ENCODE assay signal across 8 mouse cellular contexts in the genomic region with DNA sequence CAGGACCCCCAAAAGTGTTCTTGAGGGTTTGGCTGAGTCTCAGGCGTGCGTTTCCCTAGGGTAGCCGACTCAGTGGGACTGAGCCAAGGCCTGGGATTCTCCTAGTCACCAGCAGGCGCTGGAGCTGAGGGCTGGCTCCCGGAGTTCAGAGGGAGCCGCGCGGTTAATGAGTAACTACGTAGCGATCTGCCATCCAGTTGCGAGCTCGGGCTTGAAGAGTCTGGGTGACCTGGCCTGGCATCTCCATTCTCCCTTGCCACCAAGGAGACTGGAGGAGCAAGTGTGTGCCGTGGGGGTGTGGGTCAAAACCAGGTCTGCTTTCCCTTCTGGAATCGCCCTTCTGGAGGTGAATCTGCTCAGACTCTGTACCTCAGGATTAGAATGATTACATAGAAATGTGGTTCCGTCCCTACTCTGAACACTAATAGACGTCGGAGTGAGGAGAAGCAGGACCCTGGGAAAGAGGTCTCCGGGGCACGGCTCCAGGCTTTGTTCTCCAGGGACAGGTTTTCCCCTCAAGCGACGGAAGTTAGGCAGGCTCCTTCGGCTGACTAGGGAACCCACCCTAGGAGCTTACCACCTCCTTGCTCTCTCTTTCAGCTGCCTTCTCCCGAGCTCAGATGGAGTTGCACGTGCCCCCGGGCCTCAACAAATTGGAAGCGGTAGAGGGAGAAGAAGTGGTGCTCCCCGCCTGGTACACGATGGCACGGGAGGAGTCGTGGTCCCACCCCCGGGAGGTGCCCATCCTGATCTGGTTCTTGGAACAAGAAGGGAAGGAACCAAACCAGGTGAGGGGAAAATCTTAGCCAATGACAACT. TPM values are rescaled to one million over a fixed set of nuclear protein-coding genes. Genes with fewer than 3 reads are reported as not detected.
DNase-seq lines count a peak whose midpoint lies in the region; ATAC-seq lines count a peak whose summit lies in the region.

No protein-coding gene starts in this region.

- WGBS in forebrain, embryonic 16.5 days = 3% methylated on average over 31 of the region's 31 CpGs
- 3% methylated on average over 31 of the region's 31 CpGs for WGBS in intestine, embryonic 16.5 days
- WGBS in liver, embryonic 15.5 days (ENCODE audit: insufficient replicate concordance) = 5% methylated on average over 31 of the region's 31 CpGs
- WGBS in neural tube, embryonic 12.5 days = 1% methylated on average over 31 of the region's 31 CpGs

- H3K4me3 ChIP-seq in forebrain, embryonic 16.5 days (replicated peaks; ENCODE audit: low read length) = peak overlapping the region; percentile 33
- H3K4me3 ChIP-seq in intestine, embryonic 16.5 days (ENCODE audit: low read length) = peak overlapping the region; percentile 45
- peak overlapping the region; percentile 21 for H3K4me3 ChIP-seq in liver, embryonic 15.5 days (replicated peaks)
- peak overlapping the region; percentile 29 for H3K4me3 ChIP-seq in neural tube, embryonic 12.5 days

- peaks cover 17% of the 10 kb centered on the region for H3K4me1 ChIP-seq in forebrain, embryonic 16.5 days (replicated peaks; ENCODE audit: control insufficient read depth, insufficient read depth, low read length)
- peaks cover 22% of the 10 kb centered on the region; the same call in 1 of the 2 replicates for H3K4me1 ChIP-seq in intestine, embryonic 16.5 days (ENCODE audit: control insufficient read depth, insufficient read depth, low read length)
- peaks cover 28% of the 10 kb centered on the region for H3K4me1 ChIP-seq in liver, embryonic 15.5 days (replicated peaks)
- peaks cover 35% of the 10 kb centered on the region for H3K4me1 ChIP-seq in neural tube, embryonic 12.5 days

- no peak overlapping the region for H3K27ac ChIP-seq in forebrain, embryonic 16.5 days (ENCODE audit: low read length)
- H3K27ac ChIP-seq in intestine, embryonic 16.5 days (ENCODE audit: low read length) = peak overlapping the region; percentile 30
- H3K27ac ChIP-seq in liver, embryonic 15.5 days (replicated peaks) = no peak overlapping the region
- no peak overlapping the region for H3K27ac ChIP-seq in neural tube, embryonic 12.5 days

- H3K9ac ChIP-seq in forebrain, embryonic 16.5 days (replicated peaks; ENCODE audit: low read depth, low read length) = peak overlapping the region; percentile 42
- H3K9ac ChIP-seq in intestine, embryonic 16.5 days (ENCODE audit: low read depth, low read length) = peak overlapping the region; percentile 58
- H3K9ac ChIP-seq in liver, embryonic 15.5 days = no peak overlapping the region
- H3K9ac ChIP-seq in neural tube, embryonic 12.5 days = peak overlapping the region; percentile 26; the same call in 1 of the 2 replicates

- no peaks in the 10 kb centered on the region for H3K9me3 ChIP-seq in forebrain, embryonic 16.5 days (ENCODE audit: control insufficient read depth, low read length)
- H3K9me3 ChIP-seq in intestine, embryonic 16.5 days (ENCODE audit: control insufficient read depth, low read length) = no peaks in the 10 kb centered on the region
- H3K9me3 ChIP-seq in liver, embryonic 15.5 days (replicated peaks) = no peaks in the 10 kb centered on the region
- no peaks in the 10 kb centered on the region for H3K9me3 ChIP-seq in neural tube, embryonic 12.5 days

- H3K27me3 ChIP-seq in forebrain, embryonic 16.5 days (replicated peaks; ENCODE audit: control insufficient read depth, insufficient read depth, low read length) = peaks cover 45% of the 10 kb centered on the region
- H3K27me3 ChIP-seq in intestine, embryonic 16.5 days (replicated peaks; ENCODE audit: control insufficient read depth, insufficient read depth, low read length) = peaks cover 29% of the 10 kb centered on the region
- H3K27me3 ChIP-seq in liver, embryonic 15.5 days = peaks cover 75% of the 10 kb centered on the region
- H3K27me3 ChIP-seq in neural tube, embryonic 12.5 days (replicated peaks) = peaks cover 61% of the 10 kb centered on the region

- H3K4me2 ChIP-seq in forebrain, embryonic 16.5 days (ENCODE audit: low read length) = peak overlapping the region; percentile 57
- peak overlapping the region; percentile 79 for H3K4me2 ChIP-seq in intestine, embryonic 16.5 days (ENCODE audit: low read depth, low read length)
- peak overlapping the region; percentile 59 for H3K4me2 ChIP-seq in liver, embryonic 15.5 days
- peak overlapping the region; percentile 60 for H3K4me2 ChIP-seq in neural tube, embryonic 12.5 days (replicated peaks)

- no peaks in the 10 kb centered on the region for H3K36me3 ChIP-seq in forebrain, embryonic 16.5 days (ENCODE audit: control insufficient read depth, insufficient read depth)
- no peaks in the 10 kb centered on the region for H3K36me3 ChIP-seq in intestine, embryonic 16.5 days (ENCODE audit: control insufficient read depth, insufficient read depth, low read length)
- H3K36me3 ChIP-seq in liver, embryonic 15.5 days (replicated peaks) = no peaks in the 10 kb centered on the region
- H3K36me3 ChIP-seq in neural tube, embryonic 12.5 days = no peaks in the 10 kb centered on the region

- peak; percentile 83 for ATAC-seq in forebrain, embryonic 16.5 days
- ATAC-seq in intestine, embryonic 16.5 days = peak; percentile 93
- peak; percentile 45 for ATAC-seq in liver, embryonic 15.5 days (ENCODE audit: insufficient read depth)
- peak; percentile 67 for ATAC-seq in neural tube, embryonic 12.5 days (ENCODE audit: low FRiP score, low read depth)
- ATAC-seq in monocyte, adult 5-6 weeks (replicated peaks; ENCODE audit: insufficient number of reproducible peaks, low FRiP score, low TSS enrichment, poor library complexity, severe bottlenecking) = no peak

- peak; percentile 80 for DNase-seq in Muller cell, postnatal 12 days (ENCODE audit: inconsistent ontology term)
- peak; percentile 70 for DNase-seq in brain, adult 2 months (ENCODE audit: low read depth, low spot score)
- no peak for DNase-seq in frontal cortex, postnatal 10 days (ENCODE audit: low spot score in 2 of 2)

RNA-seq across cellular contexts. Expression of a gene that starts 3.2 kb away (rescaled TPM):
- polyA plus RNA-seq in forebrain, embryonic 16.5 days (2015; fragmentation: Nextera tagmentation; extraction: Ambion mirVana) = 42.4 and 44.6 TPM in 2 replicates
- polyA plus RNA-seq in intestine, embryonic 16.5 days (2015; fragmentation: Nextera tagmentation; extraction: Ambion mirVana) = 49.2 and 49.4 TPM in 2 replicates
- polyA plus RNA-seq in liver, embryonic 15.5 days (2015; fragmentation: Nextera tagmentation; extraction: Ambion mirVana) = 14.5 and 17.9 TPM in 2 replicates
- polyA plus RNA-seq in neural tube, embryonic 12.5 days (2016; fragmentation: Nextera tagmentation; extraction: Ambion mirVana) = 37.7 and 38.2 TPM in 2 replicates
- total RNA-seq in monocyte, adult 5-6 weeks (2017) = 3.2 TPM in 1 of 3 replicates, not detected in the others

RNA-seq across cellular contexts. Expression of a gene that starts 8.0 kb away (rescaled TPM):
- polyA plus RNA-seq in forebrain, embryonic 16.5 days (2015; fragmentation: Nextera tagmentation; extraction: Ambion mirVana) = 0.86 and 0.89 TPM in 2 replicates
- 1.5 and 3.1 TPM in 2 replicates for polyA plus RNA-seq in intestine, embryonic 16.5 days (2015; fragmentation: Nextera tagmentation; extraction: Ambion mirVana)
- 0.29 and 0.32 TPM in 2 replicates for polyA plus RNA-seq in liver, embryonic 15.5 days (2015; fragmentation: Nextera tagmentation; extraction: Ambion mirVana)
- 0.58 and 1.3 TPM in 2 replicates for polyA plus RNA-seq in neural tube, embryonic 12.5 days (2016; fragmentation: Nextera tagmentation; extraction: Ambion mirVana)
- total RNA-seq in monocyte, adult 5-6 weeks (2017) = not detected in 3 replicates

RNA-seq across cellular contexts. Expression of a gene that starts 21.6 kb away (rescaled TPM):
- 19.0 and 25.9 TPM in 2 replicates for polyA plus RNA-seq in forebrain, embryonic 16.5 days (2015; fragmentation: Nextera tagmentation; extraction: Ambion mirVana)
- polyA plus RNA-seq in intestine, embryonic 16.5 days (2015; fragmentation: Nextera tagmentation; extraction: Ambion mirVana) = 2.2 and 2.3 TPM in 2 replicates
- polyA plus RNA-seq in liver, embryonic 15.5 days (2015; fragmentation: Nextera tagmentation; extraction: Ambion mirVana) = 5.4 and 6.2 TPM in 2 replicates
- 7.0 and 10.3 TPM in 2 replicates for polyA plus RNA-seq in neural tube, embryonic 12.5 days (2016; fragmentation: Nextera tagmentation; extraction: Ambion mirVana)
- 6.3 to 35.0 TPM (median 6.9 TPM) in 3 replicates for total RNA-seq in monocyte, adult 5-6 weeks (2017)

RNA-seq across cellular contexts. Expression of a gene that starts 24.4 kb away (rescaled TPM):
- polyA plus RNA-seq in forebrain, embryonic 16.5 days (2015; fragmentation: Nextera tagmentation; extraction: Ambion mirVana) = 9.2 and 9.4 TPM in 2 replicates
- polyA plus RNA-seq in intestine, embryonic 16.5 days (2015; fragmentation: Nextera tagmentation; extraction: Ambion mirVana) = 16.6 and 20.5 TPM in 2 replicates
- 5.6 and 6.4 TPM in 2 replicates for polyA plus RNA-seq in liver, embryonic 15.5 days (2015; fragmentation: Nextera tagmentation; extraction: Ambion mirVana)
- polyA plus RNA-seq in neural tube, embryonic 12.5 days (2016; fragmentation: Nextera tagmentation; extraction: Ambion mirVana) = 8.8 and 10.5 TPM in 2 replicates
- 4.1 to 10.4 TPM (median 4.7 TPM) in 3 replicates for total RNA-seq in monocyte, adult 5-6 weeks (2017)

RNA-seq across cellular contexts. Expression of a gene that starts 42.0 kb away (rescaled TPM):
- 34.0 and 34.8 TPM in 2 replicates for polyA plus RNA-seq in forebrain, embryonic 16.5 days (2015; fragmentation: Nextera tagmentation; extraction: Ambion mirVana)
- 8.1 and 10.9 TPM in 2 replicates for polyA plus RNA-seq in intestine, embryonic 16.5 days (2015; fragmentation: Nextera tagmentation; extraction: Ambion mirVana)
- polyA plus RNA-seq in liver, embryonic 15.5 days (2015; fragmentation: Nextera tagmentation; extraction: Ambion mirVana) = 3.6 and 5.0 TPM in 2 replicates
- polyA plus RNA-seq in neural tube, embryonic 12.5 days (2016; fragmentation: Nextera tagmentation; extraction: Ambion mirVana) = 49.2 and 49.4 TPM in 2 replicates
- 20.9 to 44.1 TPM (median 28.5 TPM) in 3 replicates for total RNA-seq in monocyte, adult 5-6 weeks (2017)

Comparison
In these comparisons a context has a peak if more than half of its experiments do, and no peak if none do; other contexts are left out.
1. DNase-seq: peak in Muller cell, postnatal 12 days (single experiment) and brain, adult 2 months (single experiment); none in frontal cortex, postnatal 10 days (0 of 2).
2. Peak in every context shown above with its lines, with median percentiles within 50 percentile points of each other: H3K4me2 ChIP-seq and H3K4me3 ChIP-seq.